Mouse (Mus musculus): ENCODE results near the gene Tas2r116. TPM values are rescaled to one million over a fixed set of nuclear protein-coding genes. Genes with fewer than 3 reads are reported as not detected.

Gene Tas2r116
- not detected for polyA plus RNA-seq (2017; shearing (Covaris generic))

DNA sequence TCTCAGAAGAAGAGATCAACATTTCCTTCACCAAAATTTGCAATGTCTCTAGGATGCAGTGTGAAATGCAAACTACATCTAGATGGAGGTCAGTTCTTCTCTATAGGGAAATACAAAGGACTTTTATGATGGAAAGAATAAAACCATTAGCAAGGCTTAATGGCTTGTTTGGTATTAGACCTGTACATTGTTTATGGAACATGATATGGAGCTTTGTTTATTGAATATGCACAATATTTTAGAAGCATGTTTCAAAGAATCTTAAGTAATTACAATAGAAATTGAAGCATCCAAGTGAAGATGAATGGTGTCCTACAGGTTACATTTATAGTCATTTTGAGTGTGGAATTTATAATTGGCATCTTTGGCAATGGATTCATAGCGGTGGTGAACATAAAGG, at the start of gene Tas2r116:
Tas2r116 (plus strand) TSS at position 301 of the 400 bp plus-strand sequence.

DNA sequence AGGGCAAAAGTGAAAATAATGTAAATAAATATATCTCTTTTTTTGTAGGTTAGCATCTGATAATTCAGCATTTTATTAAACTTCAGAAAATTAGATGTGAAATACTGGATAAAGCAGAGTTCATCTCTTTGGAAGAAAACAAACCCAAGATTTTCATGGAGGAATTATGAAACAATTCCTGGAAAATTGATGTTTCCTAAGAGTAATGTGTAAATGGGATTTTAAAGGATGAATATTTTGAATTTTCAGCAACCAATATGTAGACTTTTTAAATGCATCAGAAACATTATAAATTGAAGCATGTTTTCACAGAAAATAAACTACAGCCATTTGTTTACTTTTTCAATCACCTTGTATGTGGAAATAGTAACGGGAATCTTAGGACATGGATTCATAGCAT, 8.4 kb upstream of the Tas2r116 start, which contains the start of gene Tas2r123:
Tas2r123 (plus strand) TSS at position 301 of the 400 bp plus-strand sequence.

DNA sequence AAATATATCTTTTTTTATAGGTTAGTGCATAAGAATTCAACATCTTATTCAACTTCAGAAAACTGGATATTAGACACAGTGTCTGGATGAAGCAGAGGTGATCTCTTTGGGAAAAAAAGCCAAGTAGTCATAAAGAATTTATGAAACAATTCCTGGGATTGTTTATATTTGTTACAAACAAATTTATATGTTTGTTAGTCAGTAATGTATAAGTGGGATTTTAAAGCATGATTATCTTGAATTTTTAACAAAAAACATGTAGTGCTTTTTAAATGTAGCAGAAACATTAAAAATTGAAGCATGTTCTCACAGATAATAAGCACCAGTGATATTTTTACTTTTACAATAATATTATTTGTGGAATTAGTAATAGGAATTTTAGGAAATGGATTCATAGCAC, 12.5 kb downstream of the Tas2r116 start, which contains the start of gene Tas2r110:
Tas2r110 (plus strand) TSS at position 301 of the 400 bp plus-strand sequence.

GRCm38 (mm10) chr6:132892711-132893110, 37.5 kb downstream of the Tas2r116 start, which contains the start of gene Tas2r113:
Gene Tas2r113 (plus strand): TSS chr6:132893011.

Other genes with a start within 250 kb of the Tas2r116 start
- gene A630073D07Rik, start 203.9 kb upstream of the Tas2r116 start, polyA plus RNA-seq (2017; shearing (Covaris generic)) = not detected
- gene Tas2r120, start 198.5 kb upstream of the Tas2r116 start, polyA plus RNA-seq (2017; shearing (Covaris generic)) = not detected
- gene Tas2r121, start 154.4 kb upstream of the Tas2r116 start, polyA plus RNA-seq (2017; shearing (Covaris generic)) = not detected
- gene Tas2r122, start 143.5 kb upstream of the Tas2r116 start, polyA plus RNA-seq (2017; shearing (Covaris generic)) = not detected
- not detected for gene Tas2r115, start 117.4 kb upstream of the Tas2r116 start, polyA plus RNA-seq (2017; shearing (Covaris generic))
- gene Tas2r124, start 100.7 kb upstream of the Tas2r116 start, polyA plus RNA-seq (2017; shearing (Covaris generic)) = not detected
- not detected for gene Tas2r102, start 93.3 kb upstream of the Tas2r116 start, polyA plus RNA-seq (2017; shearing (Covaris generic))
- gene Tas2r136, start 77.3 kb upstream of the Tas2r116 start, polyA plus RNA-seq (2017; shearing (Covaris generic)) = not detected
- gene Tas2r117, start 52.6 kb upstream of the Tas2r116 start, polyA plus RNA-seq (2017; shearing (Covaris generic)) = not detected
- gene Tas2r123, start 8.3 kb upstream of the Tas2r116 start, polyA plus RNA-seq (2017; shearing (Covaris generic)) = not detected
- gene Tas2r110, start 12.6 kb downstream of the Tas2r116 start, polyA plus RNA-seq (2017; shearing (Covaris generic)) = not detected
- not detected for gene Tas2r113, start 37.6 kb downstream of the Tas2r116 start, polyA plus RNA-seq (2017; shearing (Covaris generic))
- not detected for gene Tas2r125, start 54.2 kb downstream of the Tas2r116 start, polyA plus RNA-seq (2017; shearing (Covaris generic))
- not detected for gene Tas2r129, start 95.7 kb downstream of the Tas2r116 start, polyA plus RNA-seq (2017; shearing (Covaris generic))
- not detected for gene Tas2r131, start 102.5 kb downstream of the Tas2r116 start, polyA plus RNA-seq (2017; shearing (Covaris generic))
- not detected for gene Tas2r109, start 125.5 kb downstream of the Tas2r116 start, polyA plus RNA-seq (2017; shearing (Covaris generic))
- 0.55 TPM for gene Tas2r103, start 181.7 kb downstream of the Tas2r116 start, polyA plus RNA-seq (2017; shearing (Covaris generic))
- gene Tas2r140, start 200.4 kb downstream of the Tas2r116 start, polyA plus RNA-seq (2017; shearing (Covaris generic)) = not detected
- gene Smim10l1, start 249.5 kb downstream of the Tas2r116 start, polyA plus RNA-seq (2017; shearing (Covaris generic)) = 32.5 TPM

All from effector memory CD4-positive, alpha-beta T cell, adult 7 months (primary cell).